Mouse (Mus musculus) kidney, adult 2 months (tissue): ENCODE measurements around the gene BC016579.

Experiments used
- CTCF ChIP-seq: fragments of 200-500 bp; conservative IDR thresholded peaks from 2 replicates; pipeline ENCODE4 v1.5.1; 2011; ENCODE audit warnings: low read depth, mild to moderate bottlenecking, control low read depth, low read length, moderate library complexity, mixed read lengths; ENCODE audit not compliant: insufficient read depth, insufficient read length
- POLR2A ChIP-seq: fragments of 200-500 bp; IDR thresholded peaks from one replicate; pipeline ENCODE4 v1.6.1; 2011; ENCODE audit warnings: low read depth, low read length, control low read depth

GRCm38 (mm10) chr16:45690178-45690577, 36.3 kb upstream of the BC016579 start:
- TF ChIP-seq POLR2A (no peak), CTCF (no peak)
